Mouse (Mus musculus) stomach, embryonic 14.5 days (tissue): ENCODE data around the gene Sfmbt1. TPM values are rescaled to one million over a fixed set of nuclear protein-coding genes. Genes with fewer than 3 reads are reported as not detected.

ENCODE experiments used
- ATAC-seq: fragments of 200-750 bp; cut with Nextera tagmentation; 2 replicates; pipeline ENCODE4 v1.8.0; 2017; ENCODE audit warnings: low read depth, moderate TSS enrichment; ENCODE audit not compliant: insufficient number of reproducible peaks, insufficient read depth, low FRiP score
- H3K27ac ChIP-seq: fragments of 300-500 bp; sonication (generic); 2 replicates; pipeline ENCODE4 v1.5.1; 2014; ENCODE audit warnings: mild to moderate bottlenecking, low read length, moderate library complexity, mixed read lengths
- H3K27me3 ChIP-seq: fragments of 300-500 bp; sonication (generic); 2 replicates; pipeline ENCODE4 v1.6.1; 2014; ENCODE audit warnings: low read length, control low read depth, mixed read lengths; ENCODE audit not compliant: control insufficient read depth, insufficient read depth
- H3K36me3 ChIP-seq: fragments of 300-500 bp; sonication (generic); 2 replicates; pipeline ENCODE4 v1.6.1; 2014; ENCODE audit warnings: mild to moderate bottlenecking, control low read depth, low read length, moderate library complexity, mixed read lengths; ENCODE audit not compliant: control insufficient read depth, insufficient read depth
- H3K4me1 ChIP-seq: fragments of 300-500 bp; sonication (generic); 2 replicates; pipeline ENCODE4 v1.6.1; 2014; ENCODE audit warnings: low read length, control low read depth, mixed read lengths; ENCODE audit not compliant: control insufficient read depth, insufficient read depth
- H3K4me2 ChIP-seq: fragments of 300-500 bp; sonication (generic); replicated peaks from 2 replicates; pipeline ENCODE4 v1.6.1; 2014; ENCODE audit warnings: low read depth, low read length, control low read depth
- H3K4me3 ChIP-seq: fragments of 300-500 bp; sonication (generic); 2 replicates; pipeline ENCODE4 v1.5.1; 2014; ENCODE audit warnings: low read depth, low read length, control low read depth
- H3K9ac ChIP-seq: fragments of 300-500 bp; sonication (generic); replicated peaks from 2 replicates; pipeline ENCODE4 v1.6.1; 2014; ENCODE audit warnings: low read depth, mild to moderate bottlenecking, control low read depth, low read length, moderate library complexity, mixed read lengths
- H3K9me3 ChIP-seq: fragments of 300-500 bp; sonication (generic); 2 replicates; pipeline ENCODE4 v1.6.1; 2016; ENCODE audit warnings: low read depth, low read length, control low read depth; ENCODE audit not compliant: control insufficient read depth
- WGBS: fragments of 180-500 bp; shearing (Covaris S2); extraction: QIAGEN DNeasy Blood & Tissue Kit; methylation state at CpG from one replicate; pipeline ENCODE4 v1.1.7; 2014; 5-methylcytosine and 5-hydroxymethylcytosine counted together
- polyA plus RNA-seq: library from polyadenylated mRNA; unstranded; fragments of >200 nt; fragmentation: Nextera tagmentation; extraction: Ambion mirVana; gene quantifications from 2 replicates; pipeline ENCODE4 v1.2.1, GENCODE M21; 2014

Gene Sfmbt1
- polyA plus RNA-seq, result 13.9 and 15.0 TPM in 2 replicates

- no peaks in the 10 kb centered on the region for H3K36me3 ChIP-seq
- H3K9ac ChIP-seq, result peak within 1 kb of the TSS; percentile 81
- H3K27ac ChIP-seq, result peak within 1 kb of the TSS; percentile 68
- peak within 1 kb of the TSS; percentile 84 for H3K4me3 ChIP-seq
- peak within 1 kb of the TSS; percentile 72 for H3K4me2 ChIP-seq
- 2% methylated on average over 77 of the region's 87 CpGs for WGBS
- no peaks in the 10 kb centered on the region; the same call in 1 of the 2 replicates for H3K4me1 ChIP-seq
- no peaks in the 10 kb centered on the region for H3K27me3 ChIP-seq
- ATAC-seq, result peak; percentile 64
- no peaks in the 10 kb centered on the region for H3K9me3 ChIP-seq
These were observed at the start of gene Sfmbt1 for GRCm38 (mm10) chr14:30714799-30715617. Sfmbt1 (plus strand) TSS chr14:30714849.

GRCm38 (mm10) chr14:30666061-30666460 lies 48.6 kb upstream of the Sfmbt1 start:
- no peak overlapping the region for H3K27ac ChIP-seq
- no peak for ATAC-seq

GRCm38 (mm10) chr14:30666604-30667003 lies 48.0 kb upstream of the Sfmbt1 start:
- H3K9me3 ChIP-seq, result no peaks in the 10 kb centered on the region
- H3K4me2 ChIP-seq, result no peak overlapping the region
- H3K27ac ChIP-seq, result no peak overlapping the region
- H3K36me3 ChIP-seq, result peaks cover 31% of the 10 kb centered on the region
- no peaks in the 10 kb centered on the region for H3K27me3 ChIP-seq
- WGBS, result 82% methylated on average over 4 of the region's 4 CpGs
- no peak for ATAC-seq
- no peak overlapping the region for H3K4me3 ChIP-seq
- H3K4me1 ChIP-seq, result no peaks in the 10 kb centered on the region
- H3K9ac ChIP-seq, result no peak overlapping the region

More at GRCm38 (mm10) chr14:30666061-30666460, 48.6 kb upstream of the Sfmbt1 start:
- 82% methylated on average over 3 of the region's 3 CpGs for WGBS
- H3K27me3 ChIP-seq, result no peaks in the 10 kb centered on the region
- no peak overlapping the region for H3K4me2 ChIP-seq
- peaks cover 31% of the 10 kb centered on the region for H3K36me3 ChIP-seq
- no peak overlapping the region for H3K4me3 ChIP-seq
- no peaks in the 10 kb centered on the region for H3K4me1 ChIP-seq
- H3K9ac ChIP-seq, result no peak overlapping the region
- H3K9me3 ChIP-seq, result no peaks in the 10 kb centered on the region

GRCm38 (mm10) chr14:30670161-30670560 lies 44.5 kb upstream of the Sfmbt1 start:
- Histone ChIP-seq H3K4me1 (no peaks in the 10 kb centered on the region), H3K9ac (no peak overlapping the region), H3K9me3 (no peaks in the 10 kb centered on the region), H3K27me3 (no peaks in the 10 kb centered on the region), H3K27ac (no peak overlapping the region), H3K36me3 (peaks cover 31% of the 10 kb centered on the region), H3K4me2 (no peak overlapping the region), H3K4me3 (no peak overlapping the region)
- 89% methylated on average over 6 of the region's 6 CpGs for WGBS
- ATAC-seq, result no peak

GRCm38 (mm10) chr14:30671095-30671985 lies 43.3 kb upstream of the Sfmbt1 start:
- Histone ChIP-seq H3K4me3 (no peak overlapping the region), H3K27ac (no peak overlapping the region), H3K4me2 (no peak overlapping the region), H3K4me1 (no peaks in the 10 kb centered on the region), H3K9me3 (no peaks in the 10 kb centered on the region), H3K27me3 (no peaks in the 10 kb centered on the region), H3K36me3 (peaks cover 27% of the 10 kb centered on the region), H3K9ac (no peak overlapping the region)
- ATAC-seq, result no peak
- WGBS, result 71% methylated on average over 15 of the region's 15 CpGs

- ATAC-seq, result peak; percentile 67; the same call in 1 of the 2 replicates
- no peaks in the 10 kb centered on the region for H3K27me3 ChIP-seq
- 6% methylated on average over 3 of the region's 3 CpGs for WGBS
- no peak overlapping the region for H3K27ac ChIP-seq
- no peak overlapping the region for H3K4me3 ChIP-seq
- H3K9me3 ChIP-seq, result no peaks in the 10 kb centered on the region
- no peak overlapping the region for H3K9ac ChIP-seq
- no peak overlapping the region for H3K4me2 ChIP-seq
- H3K36me3 ChIP-seq, result peaks cover 32% of the 10 kb centered on the region
- H3K4me1 ChIP-seq, result no peaks in the 10 kb centered on the region
These were observed 42.7 kb upstream of the Sfmbt1 start for GRCm38 (mm10) chr14:30671986-30672312.

- 69% methylated on average over 6 of the region's 6 CpGs for WGBS
- no peak overlapping the region for H3K9ac ChIP-seq
- no peak overlapping the region for H3K27ac ChIP-seq
These were observed 39.7 kb upstream of the Sfmbt1 start for GRCm38 (mm10) chr14:30674947-30675346.

GRCm38 (mm10) chr14:30682131-30682530 lies 32.5 kb upstream of the Sfmbt1 start:
- 92% methylated on average over 3 of the region's 3 CpGs for whole genome bisulfite sequencing
- H3K36me3 ChIP-seq, result peaks cover 50% of the 10 kb centered on the region
- H3K27me3 ChIP-seq, result no peaks in the 10 kb centered on the region

More at GRCm38 (mm10) chr14:30674947-30675346, 39.7 kb upstream of the Sfmbt1 start:
- no peaks in the 10 kb centered on the region for H3K4me1 ChIP-seq
- no peaks in the 10 kb centered on the region for H3K27me3 ChIP-seq
- no peaks in the 10 kb centered on the region for H3K9me3 ChIP-seq
- H3K4me3 ChIP-seq, result no peak overlapping the region
- H3K36me3 ChIP-seq, result peaks cover 52% of the 10 kb centered on the region
- H3K4me2 ChIP-seq, result no peak overlapping the region
- ATAC-seq, result no peak

More at GRCm38 (mm10) chr14:30682131-30682530, 32.5 kb upstream of the Sfmbt1 start:
- Histone ChIP-seq H3K4me1 (no peaks in the 10 kb centered on the region), H3K4me2 (no peak overlapping the region), H3K9me3 (no peaks in the 10 kb centered on the region), H3K4me3 (no peak overlapping the region), H3K9ac (no peak overlapping the region), H3K27ac (no peak overlapping the region)
- no peak for ATAC-seq
